Mouse (Mus musculus) megakaryocyte, embryonic 14.5 days (primary cell): ENCODE results near the gene Specc1.

Source experiments
- FLI1 ChIP-seq: IDR thresholded peaks from 2 replicates; pipeline ENCODE4 v1.6.1; 2012; ENCODE audit warnings: low read length, inconsistent platforms, mixed read lengths
- GATA1 ChIP-seq: IDR thresholded peaks from 3 replicates; pipeline ENCODE4 v1.6.1; 2012; ENCODE audit warnings: mixed read lengths, low read length, inconsistent platforms, borderline replicate concordance

- TF ChIP-seq GATA1 (no peak), FLI1 (no peak)
Observed at GRCm38 (mm10) chr11:62128197-62128596, 171.6 kb downstream of the Specc1 start.
